Mouse (Mus musculus) neural tube, embryonic 10.5 days (tissue): ENCODE measurements at regions not wholly inside any gene's neighbourhood (a gene's known extent, or its start where the extent isn't known, plus 50 kb on each side); places are given as distances from the start of the nearest gene placed in this dataset.
A peak's percentile ranks its signal among the peaks of the same experiment; 100 is the strongest.
"Not testable (repeated sequence)": the region's sequence is repeated elsewhere in the genome, so short reads cannot be mapped to it uniquely, and the experiment has no call there.

Experiments
- DNase-seq: peaks from one replicate; pipeline ENCODE4 v3.0.0-alpha.2; 2017; ENCODE audit warnings: low spot score; ENCODE audit errors: extremely low spot score

- no peak for DNase-seq
These were observed 428.4 kb downstream of the Bmper start for GRCm38 (mm10) chr9:23651300-23651699.

DNA sequence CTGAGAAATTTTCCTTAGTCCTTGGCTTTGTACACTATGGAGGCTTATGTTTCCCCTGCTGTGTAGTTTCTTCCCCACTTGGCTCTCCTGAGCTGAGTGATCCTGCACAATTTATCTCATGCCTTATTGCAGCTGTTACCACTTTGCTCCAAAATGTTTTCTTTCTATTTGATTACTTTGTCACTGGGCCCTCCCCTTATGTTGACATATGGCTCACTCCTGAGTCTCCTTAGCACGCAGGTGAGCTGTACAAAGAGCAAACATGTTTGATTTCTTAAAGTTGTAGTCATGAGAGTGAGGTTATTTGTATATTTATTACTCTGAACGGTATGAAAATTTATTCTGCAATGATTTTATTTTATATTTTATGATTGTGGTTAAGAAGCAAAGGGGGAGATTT is 430.2 kb downstream of the Bmper start:
- no peak for DNase-seq

GRCm38 (mm10) chr9:23654777-23655176 is 431.9 kb downstream of the Bmper start:
- DNase-seq, result no peak

- no peak for DNase-seq
These were observed 431.8 kb upstream of the Npsr1 start for GRCm38 (mm10) chr9:23665960-23666359.

- DNase-seq, result no peak
These were observed 428.6 kb upstream of the Npsr1 start for GRCm38 (mm10) chr9:23669230-23669629.

DNA sequence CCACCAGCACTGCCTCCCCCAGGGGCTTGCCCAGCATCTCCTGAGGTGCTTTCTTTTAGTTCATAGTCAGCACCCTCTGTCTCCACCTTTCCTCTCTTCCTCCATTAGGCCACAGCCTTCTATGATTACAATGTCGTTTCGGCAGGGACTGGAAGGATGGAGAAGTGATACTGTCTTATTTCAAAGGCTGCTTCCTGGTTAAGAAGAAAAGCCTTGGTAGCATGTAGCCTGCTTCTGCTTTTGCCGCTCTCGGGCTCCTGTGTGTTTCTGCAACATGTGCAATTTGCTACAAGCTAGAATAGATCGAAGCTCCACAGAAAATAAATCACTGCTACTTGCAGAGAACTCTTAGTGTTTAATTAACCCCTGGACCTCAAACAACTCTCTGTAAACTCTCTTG is 427.2 kb upstream of the Npsr1 start:
- DNase-seq, result no peak

DNA sequence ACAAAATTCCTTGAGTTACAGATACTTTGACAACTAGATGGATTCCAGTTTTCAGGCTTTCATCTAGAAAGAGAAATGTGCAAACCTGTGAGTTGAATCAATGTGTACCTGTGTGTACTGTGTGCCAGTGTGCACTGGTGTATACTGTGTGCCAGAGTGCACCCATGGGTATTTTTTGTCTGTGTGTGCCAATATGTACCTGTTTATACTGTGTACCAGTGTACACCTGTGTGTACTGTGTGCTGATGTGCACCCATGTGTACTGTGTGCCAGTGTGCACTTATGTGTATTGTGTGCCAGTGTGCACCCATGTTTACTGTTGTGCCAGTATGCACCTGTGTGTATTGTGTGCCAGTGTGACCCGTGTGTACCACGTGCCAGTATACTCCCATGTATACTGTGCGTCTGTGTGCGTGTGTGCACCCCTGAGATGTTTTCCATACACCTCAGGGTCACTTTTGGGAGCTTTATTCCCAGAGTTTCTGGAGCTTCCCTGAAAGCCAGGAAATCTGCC is 424.4 kb upstream of the Npsr1 start:
- no peak for DNase-seq

- peak; percentile 19 for DNase-seq
These were observed 423.0 kb upstream of the Npsr1 start for GRCm38 (mm10) chr9:23674833-23675232.

GRCm38 (mm10) chr9:23689456-23689855 is 408.3 kb upstream of the Npsr1 start:
- DNase-seq, result no peak

DNA sequence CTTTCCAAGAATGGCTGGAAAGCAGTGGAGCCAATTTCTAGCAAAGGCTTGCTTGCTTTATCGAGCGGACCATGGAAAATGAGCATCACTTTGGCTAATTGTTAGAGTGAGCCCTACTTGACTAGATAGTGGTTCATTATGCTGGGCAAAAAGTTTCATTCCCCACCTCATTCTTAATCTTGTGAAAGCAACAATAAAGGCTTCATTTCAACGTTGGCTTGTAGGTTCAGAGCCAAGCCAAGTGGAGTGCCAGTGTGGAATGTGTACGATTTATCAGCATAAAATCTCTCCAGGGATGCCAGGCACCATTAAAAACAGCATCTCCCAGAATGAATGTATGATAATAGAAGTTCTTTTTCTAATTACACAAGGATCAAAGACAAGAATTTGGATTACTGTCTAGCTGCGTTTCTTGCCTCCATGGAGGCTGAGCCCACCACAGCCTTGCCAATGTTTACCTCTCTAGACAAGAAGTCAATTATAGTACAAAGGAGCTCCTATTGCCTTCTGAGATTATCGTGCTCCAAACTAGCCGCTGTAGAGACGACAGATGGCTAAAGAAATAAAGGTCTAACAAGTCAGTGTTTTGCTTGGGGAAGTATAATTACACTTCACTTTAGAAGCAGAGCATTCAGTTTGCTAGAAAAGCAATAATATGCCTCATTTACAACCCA is 404.9 kb upstream of the Npsr1 start:
- no peak for DNase-seq

- DNase-seq, result no peak
These were observed 404.4 kb upstream of the Npsr1 start for GRCm38 (mm10) chr9:23693442-23693829.

GRCm38 (mm10) chr9:23694481-23694880 is 403.3 kb upstream of the Npsr1 start:
- no peak for DNase-seq

DNA sequence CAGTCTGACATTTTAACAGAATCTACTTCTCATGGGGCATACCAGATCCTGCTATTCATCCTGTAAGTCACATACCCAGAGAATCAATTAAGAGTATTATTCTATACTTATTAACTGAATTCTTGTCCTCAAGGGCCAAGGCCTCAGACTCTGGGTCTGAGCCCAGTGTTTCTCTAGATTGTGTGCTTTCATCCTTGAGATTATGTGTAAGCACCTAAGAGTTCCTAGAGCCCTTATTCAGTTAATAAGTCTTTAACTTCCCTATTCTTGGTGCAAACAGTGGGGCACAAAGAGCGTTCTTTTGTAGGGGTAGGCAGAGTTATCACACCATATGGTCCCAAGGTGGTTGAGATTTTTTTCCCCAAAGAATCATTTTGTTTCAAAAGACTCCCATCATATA is 397.2 kb upstream of the Npsr1 start:
- DNase-seq, result no peak

DNA sequence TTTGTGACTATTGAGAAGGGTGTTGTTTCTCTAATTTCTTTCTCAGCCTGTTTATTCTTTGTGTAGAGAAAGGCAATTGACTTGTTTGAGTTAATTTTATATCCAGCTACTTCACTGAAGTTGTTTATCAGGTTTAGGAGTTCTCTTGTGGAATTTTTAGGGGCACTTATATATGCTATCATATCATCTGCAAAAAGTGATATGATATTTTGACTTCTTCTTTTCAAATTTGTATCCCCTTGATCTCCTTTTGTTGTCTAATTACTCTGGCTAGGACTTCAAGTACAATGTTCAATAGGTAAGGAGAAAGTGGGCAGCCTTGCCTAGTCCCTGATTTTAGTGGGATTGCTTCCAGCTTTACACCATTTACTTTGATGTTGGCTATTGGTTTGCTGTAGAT is 380.2 kb upstream of the Npsr1 start:
- DNase-seq, result not testable (repeated sequence)

DNA sequence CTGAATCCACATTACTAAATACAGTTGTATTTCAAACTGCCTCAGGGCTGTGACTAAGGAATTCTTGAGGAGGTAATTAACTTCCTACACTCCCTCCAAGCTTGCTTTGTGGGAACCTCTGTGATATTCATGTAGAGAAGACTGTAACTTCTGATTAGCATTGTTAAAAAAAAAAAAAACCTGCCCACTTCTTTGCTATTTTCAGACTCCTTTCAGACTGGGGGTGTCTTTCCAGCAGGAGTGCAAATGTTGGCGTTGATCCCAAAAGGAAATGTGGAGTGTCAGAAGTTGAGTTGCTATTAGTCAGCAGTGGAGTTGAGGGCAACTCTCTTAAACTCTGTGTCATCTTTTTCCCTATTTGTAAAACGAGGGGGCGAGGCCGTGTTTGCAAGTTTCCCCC is 369.0 kb upstream of the Npsr1 start:
- no peak for DNase-seq

DNA sequence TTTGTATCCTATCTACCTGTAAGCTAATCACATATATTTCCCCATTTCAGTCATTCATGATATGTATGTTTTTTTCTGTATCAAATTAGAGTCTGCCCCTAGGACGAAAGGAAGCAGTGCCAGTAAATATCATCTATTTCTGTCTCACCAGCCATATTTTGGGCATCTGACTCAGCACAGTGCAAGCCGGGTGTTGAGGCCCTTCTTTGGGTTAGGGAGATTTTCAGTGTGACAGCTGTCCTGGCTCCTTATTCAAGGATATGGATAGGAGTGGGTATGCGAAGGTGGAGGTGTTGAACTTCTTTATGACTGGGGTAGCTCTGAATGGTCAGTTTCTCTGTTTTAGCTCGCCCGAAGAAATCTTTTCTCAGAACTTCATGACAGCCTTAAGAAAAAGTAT is 345.3 kb upstream of the Npsr1 start:
- no peak for DNase-seq

DNA sequence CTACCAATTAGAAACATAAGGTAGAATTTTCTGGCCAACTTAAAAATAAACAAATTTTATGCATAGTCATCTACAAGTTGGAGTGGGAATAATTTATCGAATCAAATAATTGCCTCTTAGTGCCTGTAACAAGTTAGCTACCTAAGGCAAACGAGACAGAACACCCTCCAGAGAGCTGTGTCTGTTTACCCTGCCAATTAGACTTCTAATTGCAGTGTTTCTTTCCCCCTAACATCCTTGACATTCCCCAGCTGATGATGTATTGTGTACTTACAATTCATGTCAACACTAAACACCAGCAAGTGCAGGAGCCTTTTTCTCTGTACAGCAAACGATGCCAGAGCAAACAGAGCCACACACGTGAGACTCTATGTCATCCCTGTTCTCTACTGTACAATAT is 311.1 kb upstream of the Npsr1 start:
- DNase-seq, result no peak
